ENCODE assay signal across 8 mouse cellular contexts in genomic region chr5:8057018-8057323, GRCm38 (mm10). TPM values are rescaled to one million over a fixed set of nuclear protein-coding genes. Genes with fewer than 3 reads are reported as not detected.
DNase-seq lines count a peak whose midpoint lies in the region; ATAC-seq and TF ChIP-seq lines count a peak whose summit lies in the region.

No protein-coding gene starts in this region.

- H3K4me1 ChIP-seq in embryonic facial prominence, embryonic 10.5 days, result peaks cover 14% of the 10 kb centered on the region
- 0 out of 2 replicates have a peak, but pooled peaks cover 12% of the 10 kb centered on the region for H3K4me1 ChIP-seq in hindbrain, postnatal 0 days (ENCODE audit: insufficient read depth, low read length)
- peaks cover 17% of the 10 kb centered on the region for H3K4me1 ChIP-seq in midbrain, embryonic 13.5 days (replicated peaks)

- H3K4me2 ChIP-seq in hindbrain, postnatal 0 days (ENCODE audit: low read depth, low read length), result peak overlapping the region; percentile 71
- H3K4me2 ChIP-seq in midbrain, embryonic 13.5 days (replicated peaks), result peak overlapping the region; percentile 65

- intact Hi-C loops in left cerebral cortex, adult 2 months (cut with DNase I), result no loop called here
- intact Hi-C loops in left cerebral cortex, postnatal 4 days (cut with DNase I), result no loop called here

- no peak for DNase-seq in left cerebral cortex, adult 2 months (ENCODE audit: extremely low spot score in 1 of 2, low spot score in 2 of 2)
- DNase-seq in left cerebral cortex, postnatal 4 days, result no peak
- DNase-seq in embryonic facial prominence, embryonic 10.5 days (ENCODE audit: low spot score), result peak; percentile 14
- DNase-seq in hindbrain, postnatal 0 days (ENCODE audit: low spot score), result no peak
- DNase-seq in thymus, postnatal 10 days (ENCODE audit: low spot score in 2 of 2), result no peak
- no peak for DNase-seq in cerebellum, postnatal 4 days (ENCODE audit: low spot score in 2 of 2)
- no peak for DNase-seq in adrenal gland, postnatal 25 days

- H3K27me3 ChIP-seq in embryonic facial prominence, embryonic 10.5 days (replicated peaks; ENCODE audit: low read depth, poor library complexity, severe bottlenecking), result no peaks in the 10 kb centered on the region
- no peaks in the 10 kb centered on the region for H3K27me3 ChIP-seq in hindbrain, postnatal 0 days (ENCODE audit: insufficient read depth, low read length)
- no peaks in the 10 kb centered on the region for H3K27me3 ChIP-seq in midbrain, embryonic 13.5 days

- peaks cover 31% of the 10 kb centered on the region for H3K36me3 ChIP-seq in embryonic facial prominence, embryonic 10.5 days (replicated peaks)
- H3K36me3 ChIP-seq in hindbrain, postnatal 0 days (ENCODE audit: insufficient read depth, low read length), result peaks cover 15% of the 10 kb centered on the region; the same call in 1 of the 2 replicates
- peaks cover 23% of the 10 kb centered on the region for H3K36me3 ChIP-seq in midbrain, embryonic 13.5 days

- ATAC-seq in hindbrain, postnatal 0 days, result no peak
- ATAC-seq in midbrain, embryonic 13.5 days, result peak; percentile 39

- TF ChIP-seq CTCF in left cerebral cortex, adult 2 months (IDR thresholded peaks at IDR 0.05), result no peak
- no peak for TF ChIP-seq CTCF in hindbrain, postnatal 0 days (IDR thresholded peaks at IDR 0.05; ENCODE audit: low read depth)

- no peaks in the 10 kb centered on the region for H3K9me3 ChIP-seq in embryonic facial prominence, embryonic 10.5 days
- no peaks in the 10 kb centered on the region for H3K9me3 ChIP-seq in hindbrain, postnatal 0 days (ENCODE audit: low read length)
- H3K9me3 ChIP-seq in midbrain, embryonic 13.5 days, result no peaks in the 10 kb centered on the region

- 63% methylated on average over 5 of the region's 5 CpGs for WGBS in embryonic facial prominence, embryonic 10.5 days
- 48% methylated on average over 5 of the region's 5 CpGs for WGBS in hindbrain, postnatal 0 days
- 72% methylated on average over 5 of the region's 5 CpGs for WGBS in midbrain, embryonic 13.5 days

- H3K4me3 ChIP-seq in left cerebral cortex, adult 2 months, result peak overlapping the region; percentile 77
- peak overlapping the region; percentile 85 for H3K4me3 ChIP-seq in embryonic facial prominence, embryonic 10.5 days
- peak overlapping the region; percentile 66 for H3K4me3 ChIP-seq in hindbrain, postnatal 0 days (ENCODE audit: low read length)
- H3K4me3 ChIP-seq in midbrain, embryonic 13.5 days (replicated peaks), result peak overlapping the region; percentile 76

- peak overlapping the region; percentile 75 for H3K9ac ChIP-seq in hindbrain, postnatal 0 days (replicated peaks; ENCODE audit: low read length)
- H3K9ac ChIP-seq in midbrain, embryonic 13.5 days (replicated peaks), result peak overlapping the region; percentile 84

- peak overlapping the region; percentile 99 for H3K27ac ChIP-seq in left cerebral cortex, adult 2 months
- H3K27ac ChIP-seq in embryonic facial prominence, embryonic 10.5 days (replicated peaks), result peak overlapping the region; percentile 98
- peak overlapping the region; percentile 80; the same call in 1 of the 2 replicates for H3K27ac ChIP-seq in hindbrain, postnatal 0 days
- no peak overlapping the region for H3K27ac ChIP-seq in midbrain, embryonic 13.5 days

RNA-seq across cellular contexts. Expression of gene Sri, which starts 11.1 kb away (rescaled TPM):
- total RNA-seq in left cerebral cortex, adult 2 months (2021), result 100 to 1,000 TPM in 1 of 2 experiments, 10 to 100 TPM in 1; 93.3 to 104 TPM
- total RNA-seq in left cerebral cortex, postnatal 4 days (2021), result 100 to 1,000 TPM; 119 to 122 TPM
- polyA plus RNA-seq in embryonic facial prominence, embryonic 10.5 days (2016; fragmentation: Nextera tagmentation; extraction: Ambion mirVana), result 188 and 190 TPM in 2 replicates
- 106 and 108 TPM in 2 replicates for total RNA-seq in hindbrain, postnatal 0 days (2014; rRNA removed)
- polyA plus RNA-seq in hindbrain, postnatal 0 days (2015; fragmentation: Nextera tagmentation; extraction: Ambion mirVana), result 170 and 175 TPM in 2 replicates
- 137 and 149 TPM in 2 replicates for polyA plus RNA-seq in midbrain, embryonic 13.5 days (2015; fragmentation: Nextera tagmentation; extraction: Ambion mirVana)
- total RNA-seq in adrenal gland, postnatal 25 days (2021), result 72.0 and 128 TPM in 2 replicates
